Mouse (Mus musculus): ENCODE measurements at regions not wholly inside any gene's neighbourhood (a gene's known extent, or its start where the extent isn't known, plus 50 kb on each side); places are given as distances from the start of the nearest gene placed in this dataset.

DNA sequence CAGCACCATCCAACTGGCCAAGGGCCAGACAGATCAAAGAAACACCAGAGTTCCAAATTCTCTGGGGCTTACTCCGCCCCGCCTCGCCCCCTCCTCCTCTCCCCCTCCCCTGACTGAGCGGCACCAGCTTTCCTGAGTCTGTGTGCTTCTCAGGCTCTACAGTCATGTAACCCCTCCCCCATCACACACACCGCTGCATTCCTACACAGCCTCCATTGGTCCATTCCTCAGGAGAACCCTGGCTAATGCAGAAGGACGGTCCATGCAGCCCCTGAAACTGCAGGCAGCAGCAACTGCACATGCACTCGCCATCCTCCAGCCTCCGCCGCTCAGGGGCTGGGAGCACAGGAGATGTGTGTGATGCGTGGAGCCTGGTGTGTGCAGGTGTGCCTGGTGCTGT is 90.6 kb upstream of the Slc22a12 start:
- Histone ChIP-seq H3K9ac (no peak overlapping the region), H3K4me2 (no peak overlapping the region), H3K36me3 (replicated peaks) (no peaks in the 10 kb centered on the region), H3K27ac (no peak overlapping the region), H3K4me1 (peaks cover 5% of the 10 kb centered on the region; the same call in 1 of the 2 replicates), H3K9me3 (no peaks in the 10 kb centered on the region), H3K27me3 (0 out of 2 replicates have a peak, but pooled peaks cover 3% of the 10 kb centered on the region), H3K4me3 (replicated peaks) (no peak overlapping the region)
- no peak for ATAC-seq (ENCODE audit: low FRiP score)
- WGBS: 50% methylated on average over 10 of the region's 10 CpGs

DNA sequence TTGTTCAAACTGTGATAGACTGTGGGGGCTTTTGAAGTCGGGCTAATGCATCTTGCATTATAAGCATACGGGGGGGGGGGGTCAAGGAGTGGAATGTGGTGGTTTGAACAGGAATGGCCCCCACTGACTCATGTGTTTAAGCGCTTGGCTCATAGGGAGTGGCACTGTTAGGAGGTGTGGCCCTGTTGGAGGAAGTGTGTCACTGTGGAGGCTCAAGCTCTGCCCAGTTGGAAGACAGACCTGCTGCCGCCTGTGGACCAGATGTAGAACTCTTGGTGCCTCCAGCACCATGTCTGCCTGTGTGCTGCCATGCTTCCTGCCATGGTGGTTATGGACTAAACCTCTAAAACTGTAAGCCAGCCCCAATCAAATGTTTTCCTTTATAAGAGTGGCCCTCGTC is 89.0 kb upstream of the Slc22a12 start:
- WGBS: 86% methylated on average over 5 of the region's 5 CpGs
- Histone ChIP-seq H3K27me3 (0 out of 2 replicates have a peak, but pooled peaks cover 3% of the 10 kb centered on the region), H3K4me2 (no peak overlapping the region), H3K36me3 (replicated peaks) (no peaks in the 10 kb centered on the region), H3K27ac (no peak overlapping the region), H3K9me3 (no peaks in the 10 kb centered on the region), H3K4me1 (peaks cover 5% of the 10 kb centered on the region; the same call in 1 of the 2 replicates), H3K4me3 (replicated peaks) (no peak overlapping the region), H3K9ac (no peak overlapping the region)
- ATAC-seq (ENCODE audit: low FRiP score): no peak

DNA sequence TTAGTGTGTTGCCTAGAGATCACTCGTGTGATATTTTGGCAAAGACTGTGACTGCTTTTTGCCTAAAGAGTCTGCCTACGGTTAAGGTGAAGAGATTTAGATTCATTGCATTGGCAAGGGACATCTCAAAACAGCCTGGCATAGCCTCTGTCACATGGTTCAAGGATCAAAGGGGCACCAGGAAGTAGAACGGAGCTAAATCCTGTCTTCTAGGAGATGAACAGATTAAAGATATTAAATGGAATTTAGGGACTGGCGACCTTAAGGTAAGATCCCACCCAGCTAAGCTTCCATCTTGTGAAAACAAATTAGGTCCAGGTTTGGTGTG is 87.7 kb upstream of the Slc22a12 start:
- 83% methylated on average over 4 of the region's 4 CpGs for WGBS
- Histone ChIP-seq H3K4me2 (no peak overlapping the region), H3K9ac (no peak overlapping the region), H3K9me3 (no peaks in the 10 kb centered on the region), H3K4me1 (peaks cover 8% of the 10 kb centered on the region; the same call in 1 of the 2 replicates), H3K4me3 (replicated peaks) (no peak overlapping the region), H3K27me3 (0 out of 2 replicates have a peak, but pooled peaks cover 3% of the 10 kb centered on the region), H3K36me3 (replicated peaks) (no peaks in the 10 kb centered on the region), H3K27ac (no peak overlapping the region)
- ATAC-seq (ENCODE audit: low FRiP score): no peak

DNA sequence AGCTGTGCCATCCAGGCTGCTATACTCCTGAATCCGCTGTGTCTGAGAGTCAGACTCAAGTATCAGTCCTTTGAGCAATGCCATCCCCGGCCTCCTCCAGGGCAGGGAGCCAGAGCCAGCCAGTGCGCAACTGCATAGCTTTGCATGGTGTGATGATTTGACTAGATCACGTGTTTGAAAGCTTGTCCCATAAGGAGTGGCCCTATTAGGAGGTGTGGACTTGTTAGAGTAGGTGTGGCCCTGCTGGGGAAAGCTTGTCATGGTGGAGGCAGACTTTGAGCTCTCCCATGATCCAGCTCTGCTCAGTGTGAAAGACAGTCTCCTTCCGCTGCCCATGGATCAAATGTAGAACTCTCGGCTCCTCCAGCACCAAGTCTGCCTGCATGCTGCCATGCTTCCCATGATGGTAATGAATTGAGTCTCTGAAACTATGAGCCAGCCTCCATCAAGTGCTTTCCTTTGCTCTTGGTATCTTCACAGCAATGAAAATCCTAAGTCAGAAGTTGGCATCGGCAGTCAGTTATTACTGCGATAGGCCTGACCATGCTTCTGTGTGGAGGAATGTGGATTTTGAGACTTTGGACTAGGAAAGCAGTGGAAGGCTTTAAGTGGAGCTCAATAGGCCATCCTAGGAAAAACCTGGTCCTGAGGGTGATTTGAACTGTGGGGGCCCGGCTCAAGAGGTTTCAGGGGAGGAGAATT is 87.2 kb upstream of the Slc22a12 start:
- no peak for ATAC-seq (ENCODE audit: low FRiP score)
- H3K9me3 ChIP-seq: no peaks in the 10 kb centered on the region
- 88% methylated on average over 9 of the region's 9 CpGs for WGBS

DNA sequence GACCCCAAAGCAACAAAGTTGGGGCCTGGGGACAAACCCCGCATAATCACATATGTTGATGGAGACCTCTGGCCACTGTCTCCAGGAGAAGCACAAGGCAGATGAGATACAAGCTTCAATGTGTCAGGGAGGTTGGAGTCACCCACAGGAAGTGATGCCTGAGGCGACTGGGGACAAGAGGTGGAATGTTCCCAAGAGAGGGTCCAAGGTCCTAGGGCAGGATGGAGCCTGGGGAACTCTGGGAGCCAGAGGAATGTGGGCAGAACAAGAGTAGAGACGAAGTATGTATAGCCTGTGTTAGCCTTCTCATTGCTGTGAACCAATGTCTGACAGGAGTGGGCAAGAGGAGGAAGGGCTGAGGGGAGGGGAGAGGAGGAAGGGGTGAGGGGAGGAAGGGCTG is 82.7 kb upstream of the Slc22a12 start:
- no peaks in the 10 kb centered on the region for H3K9me3 ChIP-seq
- 86% methylated on average over 3 of the region's 3 CpGs for WGBS

More for the DNA sequence above, 87.2 kb upstream of the Slc22a12 start:
- H3K4me3 ChIP-seq (replicated peaks): no peak overlapping the region
- H3K4me1 ChIP-seq: peaks cover 8% of the 10 kb centered on the region; the same call in 1 of the 2 replicates
- H3K9ac ChIP-seq: no peak overlapping the region
- H3K27ac ChIP-seq: no peak overlapping the region
- no peak overlapping the region for H3K4me2 ChIP-seq
- H3K36me3 ChIP-seq (replicated peaks): no peaks in the 10 kb centered on the region
- 0 out of 2 replicates have a peak, but pooled peaks cover 3% of the 10 kb centered on the region for H3K27me3 ChIP-seq

DNA sequence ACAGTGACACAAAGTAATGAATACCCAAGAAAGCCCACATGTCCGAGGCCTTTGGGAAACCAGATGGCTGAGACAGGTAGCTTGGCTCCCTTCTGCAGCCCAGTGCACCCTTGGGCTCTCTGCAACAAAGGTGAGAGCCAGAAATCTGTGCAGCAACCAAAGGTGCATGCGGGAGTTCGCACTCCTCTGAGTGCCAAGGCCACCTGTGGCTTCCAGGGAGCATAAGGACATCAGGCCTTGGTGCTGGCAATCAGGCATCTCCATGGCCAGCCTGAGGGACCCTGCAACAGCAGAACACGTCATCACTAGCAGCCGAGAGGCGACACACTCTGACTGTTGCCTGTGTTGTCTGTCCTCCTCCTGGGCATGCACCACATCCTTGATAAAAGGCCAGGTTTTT is 78.2 kb upstream of the Slc22a12 start:
- H3K4me1 ChIP-seq: no peaks in the 10 kb centered on the region
- H3K9me3 ChIP-seq: no peaks in the 10 kb centered on the region
- H3K9ac ChIP-seq: no peak overlapping the region
- H3K4me3 ChIP-seq (replicated peaks): no peak overlapping the region
- H3K36me3 ChIP-seq (replicated peaks): no peaks in the 10 kb centered on the region
- H3K27me3 ChIP-seq: no peaks in the 10 kb centered on the region
- 90% methylated on average over 6 of the region's 6 CpGs for WGBS
- H3K27ac ChIP-seq: no peak overlapping the region
- H3K4me2 ChIP-seq: no peak overlapping the region
- ATAC-seq (ENCODE audit: low FRiP score): no peak

More for the DNA sequence above, 82.7 kb upstream of the Slc22a12 start:
- Histone ChIP-seq H3K4me2 (no peak overlapping the region), H3K4me1 (0 out of 2 replicates have a peak, but pooled peaks cover 3% of the 10 kb centered on the region), H3K4me3 (replicated peaks) (no peak overlapping the region), H3K36me3 (replicated peaks) (no peaks in the 10 kb centered on the region), H3K9ac (no peak overlapping the region), H3K27ac (no peak overlapping the region), H3K27me3 (0 out of 2 replicates have a peak, but pooled peaks cover 3% of the 10 kb centered on the region)
- no peak for ATAC-seq (ENCODE audit: low FRiP score)

DNA sequence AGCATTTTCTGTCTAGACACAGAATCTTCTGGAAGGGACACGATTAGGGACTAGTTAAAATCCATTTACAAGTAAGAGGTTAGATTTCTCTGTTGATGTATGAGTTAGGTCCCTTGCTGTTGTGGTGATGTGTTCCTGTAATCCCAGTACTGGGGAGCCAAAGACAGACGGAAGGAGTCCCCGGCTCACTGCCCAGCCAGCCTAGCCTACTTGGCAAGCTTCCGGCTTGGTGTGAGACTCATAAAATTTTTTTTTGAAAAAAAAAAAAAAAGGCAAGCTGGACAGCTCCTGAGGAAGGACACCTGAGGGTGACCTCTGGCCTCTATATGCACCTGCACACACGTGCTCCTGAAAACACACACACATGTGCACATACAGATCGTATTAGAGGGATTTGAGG is 76.7 kb upstream of the Slc22a12 start:
- Histone ChIP-seq H3K4me3 (replicated peaks) (no peak overlapping the region), H3K27me3 (no peaks in the 10 kb centered on the region), H3K27ac (no peak overlapping the region), H3K9me3 (no peaks in the 10 kb centered on the region), H3K4me1 (no peaks in the 10 kb centered on the region), H3K9ac (no peak overlapping the region), H3K4me2 (no peak overlapping the region), H3K36me3 (replicated peaks) (no peaks in the 10 kb centered on the region)
- ATAC-seq (ENCODE audit: low FRiP score): no peak
- WGBS: 85% methylated on average over 6 of the region's 6 CpGs

DNA sequence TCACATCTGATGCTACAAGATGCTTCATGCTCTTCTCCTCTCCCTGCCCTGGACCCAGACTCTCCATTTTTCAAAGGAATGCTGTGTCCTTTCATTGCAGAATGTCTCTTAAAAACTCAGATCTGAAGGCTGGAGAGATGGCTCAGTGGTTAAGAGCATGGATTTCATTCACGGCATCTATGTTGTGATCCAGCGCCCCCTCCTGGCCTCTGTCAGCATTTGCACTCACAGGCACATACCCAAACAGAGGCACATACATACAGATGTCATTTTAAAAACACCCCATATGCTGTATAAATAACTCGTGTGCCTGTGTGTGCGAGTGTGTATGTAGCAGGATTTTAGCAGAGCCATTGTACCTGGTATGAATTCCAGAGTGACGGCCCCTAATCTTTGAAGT is 73.8 kb upstream of the Slc22a12 start:
- Histone ChIP-seq H3K36me3 (replicated peaks) (no peaks in the 10 kb centered on the region), H3K9ac (no peak overlapping the region), H3K4me3 (replicated peaks) (no peak overlapping the region), H3K4me1 (no peaks in the 10 kb centered on the region), H3K27me3 (no peaks in the 10 kb centered on the region), H3K4me2 (no peak overlapping the region), H3K27ac (no peak overlapping the region), H3K9me3 (no peaks in the 10 kb centered on the region)
- 80% methylated on average over 5 of the region's 5 CpGs for WGBS
- ATAC-seq (ENCODE audit: low FRiP score): no peak

DNA sequence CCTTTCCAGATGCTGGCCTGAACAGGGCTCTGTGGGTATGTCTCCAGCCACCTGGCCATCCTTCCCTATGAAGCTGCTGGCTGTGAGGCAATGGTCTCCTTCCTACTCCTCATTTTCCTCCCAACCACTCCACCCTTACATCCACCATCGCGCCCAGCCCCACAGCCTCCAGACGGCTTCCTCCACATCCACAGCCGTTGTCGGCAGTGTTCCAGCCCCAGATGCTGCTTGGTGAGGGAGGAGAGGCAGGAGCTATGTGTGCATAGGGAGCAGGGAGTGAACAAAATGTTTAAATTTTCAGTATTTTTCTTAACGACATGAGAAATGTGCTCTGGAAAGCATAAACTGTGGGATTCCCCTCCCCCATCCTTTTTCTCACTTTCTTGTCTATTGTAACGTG is 69.6 kb upstream of the Slc22a12 start:
- Histone ChIP-seq H3K9me3 (no peaks in the 10 kb centered on the region), H3K27me3 (no peaks in the 10 kb centered on the region), H3K27ac (no peak overlapping the region), H3K4me2 (no peak overlapping the region), H3K4me3 (replicated peaks) (no peak overlapping the region), H3K4me1 (peaks cover 15% of the 10 kb centered on the region), H3K9ac (no peak overlapping the region), H3K36me3 (replicated peaks) (no peaks in the 10 kb centered on the region)
- ATAC-seq (ENCODE audit: low FRiP score): no peak
- WGBS: 84% methylated on average over 7 of the region's 7 CpGs

DNA sequence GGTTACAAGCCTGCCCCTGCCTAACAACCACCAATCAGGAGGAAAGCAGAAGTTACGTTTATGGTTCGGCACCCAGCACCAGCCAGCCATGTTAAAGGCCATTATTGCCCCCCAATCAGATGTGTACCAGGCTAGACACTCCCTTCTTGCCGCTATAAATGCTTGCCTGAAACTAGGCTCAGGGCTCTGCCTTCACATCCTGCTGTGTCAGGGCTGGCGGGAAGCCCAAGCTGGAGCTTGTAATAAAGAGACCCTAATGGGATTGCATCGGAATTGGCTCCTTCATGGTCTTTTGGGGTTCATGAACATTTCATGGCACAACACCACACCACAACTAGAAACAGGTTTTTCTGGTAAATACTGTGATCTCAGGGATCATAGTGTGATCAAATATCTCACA is 69.1 kb upstream of the Slc22a12 start:
- 86% methylated on average over 5 of the region's 5 CpGs for WGBS
- ATAC-seq (ENCODE audit: low FRiP score): no peak
- no peak overlapping the region for H3K27ac ChIP-seq

DNA sequence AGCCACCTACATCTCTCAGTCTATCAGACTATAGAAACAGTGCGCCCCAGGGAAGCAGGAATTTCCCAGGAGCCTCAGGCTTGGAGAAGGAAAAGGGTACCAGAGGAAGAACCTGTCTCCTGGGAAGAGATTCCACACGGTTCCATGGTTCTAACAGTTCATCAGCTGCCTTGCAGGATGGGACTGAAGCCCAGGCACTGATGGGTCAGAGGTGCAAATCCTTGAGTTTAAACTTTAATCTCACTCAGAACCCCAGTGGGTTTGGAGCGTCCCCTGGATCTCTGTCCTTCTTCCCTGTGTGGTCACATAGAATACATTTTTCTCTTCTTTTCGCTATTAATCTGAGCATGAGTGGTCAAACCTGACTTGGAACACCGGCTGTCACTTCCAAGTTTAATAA is 67.9 kb upstream of the Slc22a12 start:
- Histone ChIP-seq H3K9me3 (no peaks in the 10 kb centered on the region), H3K4me1 (peaks cover 15% of the 10 kb centered on the region), H3K36me3 (replicated peaks) (no peaks in the 10 kb centered on the region), H3K4me3 (replicated peaks) (no peak overlapping the region), H3K4me2 (no peak overlapping the region), H3K9ac (no peak overlapping the region), H3K27ac (no peak overlapping the region), H3K27me3 (no peaks in the 10 kb centered on the region)
- ATAC-seq (ENCODE audit: low FRiP score): no peak
- 74% methylated on average over 5 of the region's 5 CpGs for WGBS

More for the DNA sequence above, 69.1 kb upstream of the Slc22a12 start:
- no peak overlapping the region for H3K4me3 ChIP-seq (replicated peaks)
- peaks cover 15% of the 10 kb centered on the region for H3K4me1 ChIP-seq
- no peak overlapping the region for H3K4me2 ChIP-seq
- H3K36me3 ChIP-seq (replicated peaks): no peaks in the 10 kb centered on the region
- H3K9ac ChIP-seq: no peak overlapping the region
- H3K27me3 ChIP-seq: no peaks in the 10 kb centered on the region
- no peaks in the 10 kb centered on the region for H3K9me3 ChIP-seq

DNA sequence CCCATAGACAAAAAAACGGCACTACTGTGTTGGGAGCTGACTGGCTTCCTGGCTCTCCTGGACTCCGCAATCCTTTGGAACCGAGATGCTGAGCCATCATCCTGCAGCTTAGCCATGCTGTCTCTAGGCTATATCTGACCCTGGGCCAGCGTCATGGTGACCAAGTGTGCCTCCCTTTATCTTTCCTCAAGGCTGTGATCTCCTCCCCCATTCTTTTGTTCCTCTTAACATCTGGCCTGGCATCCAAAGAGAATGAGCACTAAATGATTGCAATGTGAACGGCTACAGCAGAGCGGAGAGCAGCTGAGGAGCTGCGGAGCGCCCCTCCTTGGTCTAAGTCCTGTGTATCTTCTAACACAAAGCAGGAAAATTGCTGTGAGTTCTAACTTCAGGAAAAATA is 67.2 kb upstream of the Slc22a12 start:
- H3K4me2 ChIP-seq: no peak overlapping the region
- WGBS: 33% methylated on average over 8 of the region's 8 CpGs

DNA sequence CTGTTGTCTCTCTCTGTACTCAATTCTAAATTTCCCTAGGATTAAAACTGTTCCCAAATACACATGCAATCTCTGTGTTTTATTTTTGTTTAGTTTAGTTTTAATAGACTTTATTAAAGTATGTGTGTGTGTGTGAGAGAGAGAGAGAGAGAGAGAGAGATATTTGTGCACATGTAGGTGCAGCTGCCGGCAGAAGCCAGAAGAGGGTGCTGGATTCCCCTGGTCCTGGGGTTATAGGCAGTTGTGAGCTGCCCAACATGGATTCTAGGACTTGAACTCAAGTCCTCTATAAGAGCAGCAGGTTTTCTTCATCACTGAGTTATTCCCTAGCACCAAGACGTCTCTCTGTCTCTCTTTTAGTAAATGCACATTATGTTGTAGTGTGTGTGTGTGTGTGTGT is 64.7 kb upstream of the Slc22a12 start:
- Histone ChIP-seq H3K9me3 (no peaks in the 10 kb centered on the region), H3K36me3 (replicated peaks) (no peaks in the 10 kb centered on the region), H3K27me3 (no peaks in the 10 kb centered on the region), H3K4me1 (peaks cover 15% of the 10 kb centered on the region), H3K9ac (no peak overlapping the region), H3K4me2 (no peak overlapping the region), H3K27ac (no peak overlapping the region), H3K4me3 (replicated peaks) (no peak overlapping the region)
- ATAC-seq (ENCODE audit: low FRiP score): no peak
- WGBS: 89% methylated on average over 2 of the region's 2 CpGs

More for the DNA sequence above, 67.2 kb upstream of the Slc22a12 start:
- ATAC-seq (ENCODE audit: low FRiP score): no peak
- Histone ChIP-seq H3K27me3 (no peaks in the 10 kb centered on the region), H3K9me3 (no peaks in the 10 kb centered on the region), H3K4me1 (peaks cover 15% of the 10 kb centered on the region), H3K36me3 (replicated peaks) (no peaks in the 10 kb centered on the region), H3K4me3 (replicated peaks) (no peak overlapping the region), H3K27ac (no peak overlapping the region), H3K9ac (no peak overlapping the region)

Measured in forebrain, embryonic 12.5 days (tissue).